Mouse (Mus musculus): ENCODE results near the gene Lrba. TPM values are rescaled to one million over a fixed set of nuclear protein-coding genes. Genes with fewer than 3 reads are reported as not detected.

Lrba gene
- total and polyA plus RNA-seq, 3 experiments, result 12.3 to 22.6 (median 13.8) TPM

- in situ Hi-C loops (cut with MboI; ENCODE audit: low pct_ligation_motif_present, low pct_unique_long_range_greater_than_20kb, low sequenced_read_pairs), result loop anchor here (25.0 kb wide), 1 partner anchor 406 kb away; no protein-coding TSS in a partner anchor
- no peak overlapping the region for H3K27ac ChIP-seq (ENCODE audit: insufficient read depth, low read depth)
- no peaks in the 10 kb centered on the region for H3K79me2 ChIP-seq (replicated peaks; ENCODE audit: control insufficient read depth, extremely low read depth, insufficient read depth, poor library complexity, severe bottlenecking)
- H3K27me3 ChIP-seq (replicated peaks), result no peaks in the 10 kb centered on the region
- TF ChIP-seq POLR2AphosphoS2 (IDR thresholded peaks at IDR 0.05; ENCODE audit: low read depth, low read length), result no peak
- no peak for TF ChIP-seq POLR2A (IDR thresholded peaks at IDR 0.05; ENCODE audit: low read depth, low read length)
- no peak for TF ChIP-seq E2F4 (IDR thresholded peaks at IDR 0.05; ENCODE audit: insufficient replicate concordance, low read depth, low read length)
- TF ChIP-seq MEF2A (IDR thresholded peaks at IDR 0.05; ENCODE audit: borderline replicate concordance, low read depth, low read length), result no peak
- no peak for TF ChIP-seq ZMIZ1 (IDR thresholded peaks at IDR 0.05; ENCODE audit: low read depth, low read length)
- TF ChIP-seq JUND (conservative IDR thresholded peaks at IDR 0.05; ENCODE audit: low read depth, low read length), result no peak
- TF ChIP-seq ELF1 (IDR thresholded peaks at IDR 0.05; ENCODE audit: low read depth, low read length), result no peak
- no peak for TF ChIP-seq RCOR1 (conservative IDR thresholded peaks at IDR 0.05; ENCODE audit: low read depth, low read length)
- no peak for TF ChIP-seq MAX (IDR thresholded peaks at IDR 0.05; ENCODE audit: low read length)
- no peaks in the 10 kb centered on the region for H3K36me3 ChIP-seq (replicated peaks in 1 of 2; ENCODE audit: control insufficient read depth in 1 of 2, insufficient read depth in 1 of 2, low read length in 1 of 2)
- H3K9ac ChIP-seq (ENCODE audit: insufficient read depth, low read depth), result no peak overlapping the region
- peaks cover 2% of the 10 kb centered on the region for H3K9me3 ChIP-seq (replicated peaks; ENCODE audit: low read length)
- peaks cover under 1 to 10% of the 10 kb centered on the region in 2 experiments; a peak in 3 of 4 replicates for H3K4me1 ChIP-seq (ENCODE audit: control insufficient read depth in 1 of 2, insufficient read depth in 2 of 2)
- H3K4me2 ChIP-seq (ENCODE audit: insufficient read depth, low read depth, poor library complexity, severe bottlenecking), result no peak overlapping the region
- no peak for DNase-seq (ENCODE audit: extremely low read depth)
- H3K4me3 ChIP-seq (replicated peaks in 1 of 3; ENCODE audit: low read depth in 2 of 3, low read length in 2 of 3, poor library complexity in 1 of 3), result no peak overlapping the region
- dilution Hi-C loops (cut with MboI; ENCODE audit: extremely low pct_ligation_motif_present, extremely low pct_unique_long_range_greater_than_20kb, low sequenced_read_pairs), result no loop called here
Measured at GRCm38 (mm10) chr3:86768553-86768952, 544.1 kb downstream of the Lrba start.

DNA sequence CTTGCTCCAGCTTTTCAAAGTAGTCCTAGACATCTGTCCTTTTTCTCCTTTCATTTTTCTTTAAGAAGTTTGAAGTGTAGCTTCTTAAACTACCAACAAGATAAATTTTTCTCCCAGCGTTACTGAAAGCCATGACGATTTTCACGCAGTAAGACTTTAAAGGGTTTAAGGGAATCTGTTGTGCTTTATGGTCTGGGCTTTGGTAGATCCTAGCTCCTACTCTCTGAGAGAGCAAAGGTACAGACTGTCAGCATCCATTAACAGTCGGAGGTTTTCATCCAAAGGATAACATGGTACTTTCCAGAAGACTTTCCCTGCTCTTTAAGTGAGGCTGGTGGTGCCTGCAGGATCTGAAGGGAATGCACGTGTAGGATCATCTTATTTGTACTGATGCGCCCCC is 544.5 kb downstream of the Lrba start:
- dilution Hi-C loops (cut with MboI; ENCODE audit: extremely low pct_ligation_motif_present, extremely low pct_unique_long_range_greater_than_20kb, low sequenced_read_pairs), result no loop called here
- Histone ChIP-seq H3K4me2 (ENCODE audit: insufficient read depth, low read depth, poor library complexity, severe bottlenecking) (no peak overlapping the region), H3K9ac (ENCODE audit: insufficient read depth, low read depth) (no peak overlapping the region), H3K4me1 (ENCODE audit: control insufficient read depth in 1 of 2, insufficient read depth in 2 of 2) (peaks cover 4 to 14% of the 10 kb centered on the region in 2 experiments; a peak in 3 of 4 replicates), H3K79me2 (replicated peaks; ENCODE audit: control insufficient read depth, extremely low read depth, insufficient read depth, poor library complexity, severe bottlenecking) (no peaks in the 10 kb centered on the region), H3K27ac (ENCODE audit: insufficient read depth, low read depth) (no peak overlapping the region), H3K27me3 (replicated peaks) (no peaks in the 10 kb centered on the region), H3K4me3 (replicated peaks in 1 of 3; ENCODE audit: low read depth in 2 of 3, low read length in 2 of 3, poor library complexity in 1 of 3) (no peak overlapping the region), H3K36me3 (replicated peaks in 1 of 2; ENCODE audit: control insufficient read depth in 1 of 2, insufficient read depth in 1 of 2, low read length in 1 of 2) (no peaks in the 10 kb centered on the region), H3K9me3 (replicated peaks; ENCODE audit: low read length) (no peaks in the 10 kb centered on the region)
- no peak for DNase-seq (ENCODE audit: extremely low read depth)
- in situ Hi-C loops (cut with MboI; ENCODE audit: low pct_ligation_motif_present, low pct_unique_long_range_greater_than_20kb, low sequenced_read_pairs), result loop anchor here (25.0 kb wide), 1 partner anchor 407 kb away; no protein-coding TSS in a partner anchor
- TF ChIP-seq POLR2AphosphoS2 (IDR thresholded peaks at IDR 0.05; ENCODE audit: low read depth, low read length), result no peak

GRCm38 (mm10) chr3:86774566-86775443 is 550.3 kb downstream of the Lrba start:
- H3K4me1 ChIP-seq (ENCODE audit: control insufficient read depth in 1 of 2, insufficient read depth in 2 of 2), result peaks cover 11 to 28% of the 10 kb centered on the region in 2 experiments
- in situ Hi-C loops (cut with MboI; ENCODE audit: low pct_ligation_motif_present, low pct_unique_long_range_greater_than_20kb, low sequenced_read_pairs), result loop anchor here (10.0 to 25.0 kb wide), 2 partner anchors 413 to 510 kb away; no protein-coding TSS in a partner anchor
- TF ChIP-seq MAX (IDR thresholded peaks at IDR 0.05; ENCODE audit: low read length) (peak; percentile 45; the same call in 1 of the 2 replicates), ZC3H11A (IDR thresholded peaks at IDR 0.05; ENCODE audit: low read depth, low read length) (no peak), CHD1 (IDR thresholded peaks at IDR 0.05; ENCODE audit: low read depth, low read length) (no peak), RAD21 (IDR thresholded peaks at IDR 0.05; ENCODE audit: low read depth, low read length) (no peak), TCF12 (IDR thresholded peaks at IDR 0.05; ENCODE audit: low read depth, low read length) (peak; percentile 30; the same call in 1 of the 2 replicates), UBTF (IDR thresholded peaks at IDR 0.05; ENCODE audit: low read depth, low read length) (no peak), JUN (IDR thresholded peaks at IDR 0.05; ENCODE audit: insufficient read depth, low read depth, low read length) (no peak), ETS1 (conservative IDR thresholded peaks at IDR 0.05; ENCODE audit: low read depth, low read length) (peak; percentile 86), IRF4 (IDR thresholded peaks at IDR 0.05; ENCODE audit: low read depth, low read length) (peak; percentile 99), RCOR1 (conservative IDR thresholded peaks at IDR 0.05; ENCODE audit: low read depth, low read length) (peak; percentile 86), POLR2A (IDR thresholded peaks at IDR 0.05; ENCODE audit: low read depth, low read length) (no peak), HCFC1 (IDR thresholded peaks at IDR 0.05; ENCODE audit: low read depth, low read length) (peak; percentile 40; the same call in 1 of the 2 replicates), TBP (conservative IDR thresholded peaks at IDR 0.05; ENCODE audit: low read depth, low read length) (0 out of 2 replicates have a peak, but pooled peaks have one; percentile 39), GABPA (IDR thresholded peaks at IDR 0.05; ENCODE audit: insufficient replicate concordance, low read depth, low read length) (no peak), ZMIZ1 (IDR thresholded peaks at IDR 0.05; ENCODE audit: low read depth, low read length) (no peak), USF1 (IDR thresholded peaks at IDR 0.05; ENCODE audit: low read depth, low read length) (no peak), JUND (conservative IDR thresholded peaks at IDR 0.05; ENCODE audit: low read depth, low read length) (peak; percentile 42; the same call in 1 of the 2 replicates)

More at GRCm38 (mm10) chr3:86774566-86775443, 550.3 kb downstream of the Lrba start:
- Histone ChIP-seq H3K9me3 (replicated peaks; ENCODE audit: low read length) (no peaks in the 10 kb centered on the region), H3K79me2 (replicated peaks; ENCODE audit: control insufficient read depth, extremely low read depth, insufficient read depth, poor library complexity, severe bottlenecking) (no peaks in the 10 kb centered on the region), H3K4me2 (ENCODE audit: insufficient read depth, low read depth, poor library complexity, severe bottlenecking) (peak overlapping the region; percentile 72), H3K36me3 (replicated peaks in 1 of 2; ENCODE audit: control insufficient read depth in 1 of 2, insufficient read depth in 1 of 2, low read length in 1 of 2) (peaks cover 0 to 15% of the 10 kb centered on the region in 2 experiments), H3K9ac (ENCODE audit: insufficient read depth, low read depth) (no peak overlapping the region), H3K4me3 (replicated peaks in 1 of 3; ENCODE audit: low read depth in 2 of 3, low read length in 2 of 3, poor library complexity in 1 of 3) (no peak overlapping the region), H3K27ac (ENCODE audit: insufficient read depth, low read depth) (peak overlapping the region; percentile 67), H3K27me3 (replicated peaks) (no peaks in the 10 kb centered on the region)
- dilution Hi-C loops (cut with MboI; ENCODE audit: extremely low pct_ligation_motif_present, extremely low pct_unique_long_range_greater_than_20kb, low sequenced_read_pairs), result no loop called here
- peak; percentile 67 for DNase-seq (ENCODE audit: extremely low read depth)

All from CH12.LX (cell line).